Comparison of ENCODE assay signal across 7 mouse cellular contexts in the genomic region with DNA sequence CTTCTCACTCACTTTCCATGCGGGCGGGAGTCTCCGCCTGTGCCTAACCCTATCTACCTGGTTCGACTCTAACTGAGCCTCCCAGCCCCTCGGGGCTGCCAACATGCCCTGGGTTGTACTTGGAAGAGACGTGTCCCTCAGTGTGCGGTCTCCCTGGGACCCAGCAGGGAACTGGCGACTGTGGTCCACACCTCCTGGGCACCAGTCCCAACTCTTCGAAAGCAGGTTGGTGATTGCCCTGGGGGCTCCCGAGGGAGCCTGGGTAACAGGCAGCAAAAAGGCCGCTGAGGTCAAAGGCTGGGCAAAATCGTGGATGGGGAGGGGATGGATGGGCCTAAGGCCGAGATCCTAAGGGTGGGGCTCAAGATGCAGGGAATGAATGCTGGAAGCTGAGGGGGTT. TPM values are rescaled to one million over a fixed set of nuclear protein-coding genes. Genes with fewer than 3 reads are reported as not detected.
DNase-seq lines count a peak whose midpoint lies in the region; ATAC-seq lines count a peak whose summit lies in the region.

No protein-coding gene starts in this region.

- WGBS in lung, embryonic 15.5 days, result 61% methylated on average over 13 of the region's 13 CpGs
- WGBS in embryonic facial prominence, embryonic 12.5 days, result 58% methylated on average over 13 of the region's 13 CpGs
- WGBS in intestine, embryonic 16.5 days, result 67% methylated on average over 13 of the region's 13 CpGs
- 64% methylated on average over 13 of the region's 13 CpGs for WGBS in neural tube, embryonic 13.5 days

- H3K4me2 ChIP-seq in lung, embryonic 15.5 days, result peak overlapping the region; percentile 77
- H3K4me2 ChIP-seq in embryonic facial prominence, embryonic 12.5 days (replicated peaks), result peak overlapping the region; percentile 77
- peak overlapping the region; percentile 87 for H3K4me2 ChIP-seq in intestine, embryonic 16.5 days (ENCODE audit: low read depth, low read length)
- H3K4me2 ChIP-seq in neural tube, embryonic 13.5 days, result peak overlapping the region; percentile 91

- H3K27ac ChIP-seq in lung, embryonic 15.5 days, result no peak overlapping the region
- no peak overlapping the region for H3K27ac ChIP-seq in embryonic facial prominence, embryonic 12.5 days
- no peak overlapping the region for H3K27ac ChIP-seq in intestine, embryonic 16.5 days (ENCODE audit: low read length)
- no peak overlapping the region for H3K27ac ChIP-seq in neural tube, embryonic 13.5 days (replicated peaks)

- no peaks in the 10 kb centered on the region for H3K36me3 ChIP-seq in lung, embryonic 15.5 days
- H3K36me3 ChIP-seq in embryonic facial prominence, embryonic 12.5 days, result peaks cover 6% of the 10 kb centered on the region; the same call in 1 of the 2 replicates
- peaks cover 3% of the 10 kb centered on the region; the same call in 1 of the 2 replicates for H3K36me3 ChIP-seq in intestine, embryonic 16.5 days (ENCODE audit: control insufficient read depth, insufficient read depth, low read length)
- H3K36me3 ChIP-seq in neural tube, embryonic 13.5 days, result peaks cover 4% of the 10 kb centered on the region; the same call in 1 of the 2 replicates

- peak overlapping the region; percentile 87 for H3K4me3 ChIP-seq in lung, embryonic 15.5 days
- peak overlapping the region; percentile 93 for H3K4me3 ChIP-seq in embryonic facial prominence, embryonic 12.5 days
- peak overlapping the region; percentile 84 for H3K4me3 ChIP-seq in intestine, embryonic 16.5 days (ENCODE audit: low read length)
- peak overlapping the region; percentile 84 for H3K4me3 ChIP-seq in neural tube, embryonic 13.5 days

- H3K9me3 ChIP-seq in lung, embryonic 15.5 days, result no peaks in the 10 kb centered on the region
- no peaks in the 10 kb centered on the region for H3K9me3 ChIP-seq in embryonic facial prominence, embryonic 12.5 days
- no peaks in the 10 kb centered on the region for H3K9me3 ChIP-seq in intestine, embryonic 16.5 days (ENCODE audit: control insufficient read depth, low read length)
- no peaks in the 10 kb centered on the region for H3K9me3 ChIP-seq in neural tube, embryonic 13.5 days

- H3K9ac ChIP-seq in lung, embryonic 15.5 days, result peak overlapping the region; percentile 86
- H3K9ac ChIP-seq in embryonic facial prominence, embryonic 12.5 days, result peak overlapping the region; percentile 86
- peak overlapping the region; percentile 92 for H3K9ac ChIP-seq in intestine, embryonic 16.5 days (ENCODE audit: low read depth, low read length)
- peak overlapping the region; percentile 90 for H3K9ac ChIP-seq in neural tube, embryonic 13.5 days

- ATAC-seq in lung, embryonic 15.5 days (ENCODE audit: borderline replicate concordance, extremely low read depth, low FRiP score, low TSS enrichment), result no peak
- ATAC-seq in embryonic facial prominence, embryonic 12.5 days (ENCODE audit: insufficient number of reproducible peaks, insufficient read depth, low FRiP score, low TSS enrichment), result no peak
- no peak for ATAC-seq in intestine, embryonic 16.5 days
- no peak for ATAC-seq in neural tube, embryonic 13.5 days (ENCODE audit: low read depth)
- ATAC-seq in activated CD4-positive, CD25-positive, alpha-beta regulatory T cell, adult 4 months, result no peak

- peaks cover 28% of the 10 kb centered on the region for H3K4me1 ChIP-seq in lung, embryonic 15.5 days
- peaks cover 15% of the 10 kb centered on the region for H3K4me1 ChIP-seq in embryonic facial prominence, embryonic 12.5 days
- peaks cover 16% of the 10 kb centered on the region for H3K4me1 ChIP-seq in intestine, embryonic 16.5 days (ENCODE audit: control insufficient read depth, insufficient read depth, low read length)
- peaks cover 43% of the 10 kb centered on the region for H3K4me1 ChIP-seq in neural tube, embryonic 13.5 days (replicated peaks)

- DNase-seq in lung, postnatal 10 days, result no peak
- no peak for DNase-seq in layer of hippocampus, adult 11-12 months (ENCODE audit: low spot score)

- no peaks in the 10 kb centered on the region for H3K27me3 ChIP-seq in lung, embryonic 15.5 days
- H3K27me3 ChIP-seq in embryonic facial prominence, embryonic 12.5 days, result no peaks in the 10 kb centered on the region
- no peaks in the 10 kb centered on the region for H3K27me3 ChIP-seq in intestine, embryonic 16.5 days (replicated peaks; ENCODE audit: control insufficient read depth, insufficient read depth, low read length)
- H3K27me3 ChIP-seq in neural tube, embryonic 13.5 days, result no peaks in the 10 kb centered on the region

RNA-seq across cellular contexts. Expression of a gene that starts 1.0 kb away (rescaled TPM):
- 37.1 and 37.6 TPM in 2 replicates for polyA plus RNA-seq in lung, embryonic 15.5 days (2015; fragmentation: Nextera tagmentation; extraction: Ambion mirVana)
- polyA plus RNA-seq in embryonic facial prominence, embryonic 12.5 days (2016; fragmentation: Nextera tagmentation; extraction: Ambion mirVana), result 41.4 and 43.4 TPM in 2 replicates
- 33.5 and 35.1 TPM in 2 replicates for polyA plus RNA-seq in intestine, embryonic 16.5 days (2015; fragmentation: Nextera tagmentation; extraction: Ambion mirVana)
- polyA plus RNA-seq in neural tube, embryonic 13.5 days (2015; fragmentation: Nextera tagmentation; extraction: Ambion mirVana), result 25.7 and 26.3 TPM in 2 replicates
- 10 to 100 TPM; 11.5 to 16.9 TPM for polyA plus RNA-seq in activated CD4-positive, CD25-positive, alpha-beta regulatory T cell, adult 4 months (2017; shearing (Covaris generic))

RNA-seq across cellular contexts. Expression of a gene that starts 34.0 kb away (rescaled TPM):
- polyA plus RNA-seq in lung, embryonic 15.5 days (2015; fragmentation: Nextera tagmentation; extraction: Ambion mirVana), result 103 TPM in 2 replicates
- polyA plus RNA-seq in embryonic facial prominence, embryonic 12.5 days (2016; fragmentation: Nextera tagmentation; extraction: Ambion mirVana), result 71.0 and 76.2 TPM in 2 replicates
- 119 and 121 TPM in 2 replicates for polyA plus RNA-seq in intestine, embryonic 16.5 days (2015; fragmentation: Nextera tagmentation; extraction: Ambion mirVana)
- 67.4 and 74.2 TPM in 2 replicates for polyA plus RNA-seq in neural tube, embryonic 13.5 days (2015; fragmentation: Nextera tagmentation; extraction: Ambion mirVana)
- polyA plus RNA-seq in activated CD4-positive, CD25-positive, alpha-beta regulatory T cell, adult 4 months (2017; shearing (Covaris generic)), result 10 to 100 TPM; 57.3 to 59.9 TPM

RNA-seq across cellular contexts. Expression of a gene that starts 38.9 kb away (rescaled TPM):
- polyA plus RNA-seq in lung, embryonic 15.5 days (2015; fragmentation: Nextera tagmentation; extraction: Ambion mirVana), result 11.7 and 13.3 TPM in 2 replicates
- polyA plus RNA-seq in embryonic facial prominence, embryonic 12.5 days (2016; fragmentation: Nextera tagmentation; extraction: Ambion mirVana), result 15.3 and 15.5 TPM in 2 replicates
- 11.7 and 12.8 TPM in 2 replicates for polyA plus RNA-seq in intestine, embryonic 16.5 days (2015; fragmentation: Nextera tagmentation; extraction: Ambion mirVana)
- polyA plus RNA-seq in neural tube, embryonic 13.5 days (2015; fragmentation: Nextera tagmentation; extraction: Ambion mirVana), result 16.6 and 19.1 TPM in 2 replicates
- 1 to 10 TPM; 4.5 to 5.8 TPM for polyA plus RNA-seq in activated CD4-positive, CD25-positive, alpha-beta regulatory T cell, adult 4 months (2017; shearing (Covaris generic))

RNA-seq across cellular contexts. Expression of a gene that starts 55.4 kb away (rescaled TPM):
- polyA plus RNA-seq in lung, embryonic 15.5 days (2015; fragmentation: Nextera tagmentation; extraction: Ambion mirVana), result 15.3 and 18.3 TPM in 2 replicates
- polyA plus RNA-seq in embryonic facial prominence, embryonic 12.5 days (2016; fragmentation: Nextera tagmentation; extraction: Ambion mirVana), result 12.4 and 13.0 TPM in 2 replicates
- 10.6 and 12.7 TPM in 2 replicates for polyA plus RNA-seq in intestine, embryonic 16.5 days (2015; fragmentation: Nextera tagmentation; extraction: Ambion mirVana)
- polyA plus RNA-seq in neural tube, embryonic 13.5 days (2015; fragmentation: Nextera tagmentation; extraction: Ambion mirVana), result 8.5 and 9.1 TPM in 2 replicates
- polyA plus RNA-seq in activated CD4-positive, CD25-positive, alpha-beta regulatory T cell, adult 4 months (2017; shearing (Covaris generic)), result 10 to 100 TPM; 34.9 to 38.7 TPM

RNA-seq across cellular contexts. Expression of a gene that starts 58.9 kb away (rescaled TPM):
- polyA plus RNA-seq in lung, embryonic 15.5 days (2015; fragmentation: Nextera tagmentation; extraction: Ambion mirVana), result 4.2 and 4.6 TPM in 2 replicates
- polyA plus RNA-seq in embryonic facial prominence, embryonic 12.5 days (2016; fragmentation: Nextera tagmentation; extraction: Ambion mirVana), result 2.7 and 3.5 TPM in 2 replicates
- 16.4 and 19.4 TPM in 2 replicates for polyA plus RNA-seq in intestine, embryonic 16.5 days (2015; fragmentation: Nextera tagmentation; extraction: Ambion mirVana)
- polyA plus RNA-seq in neural tube, embryonic 13.5 days (2015; fragmentation: Nextera tagmentation; extraction: Ambion mirVana), result 1.5 and 1.7 TPM in 2 replicates
- polyA plus RNA-seq in activated CD4-positive, CD25-positive, alpha-beta regulatory T cell, adult 4 months (2017; shearing (Covaris generic)), result 10 to 100 TPM in 1 of 2 experiments, 1 to 10 TPM in 1; 6.4 to 11.3 TPM
